Mouse (Mus musculus) brain, embryonic 14.5 days (tissue): ENCODE measurements around the gene Sdk1.

Experiments
- CTCF ChIP-seq: fragments of 200-500 bp; IDR thresholded peaks from 2 replicates; pipeline ENCODE4 v1.5.1; 2012; ENCODE audit warnings: inconsistent platforms, mild to moderate bottlenecking, moderate library complexity, borderline replicate concordance; ENCODE audit not compliant: insufficient read depth, insufficient read length; ENCODE audit errors: extremely low read depth
- POLR2A ChIP-seq: fragments of 200-500 bp; IDR thresholded peaks from 2 replicates; pipeline ENCODE4 v1.6.1; 2012; ENCODE audit warnings: mild to moderate bottlenecking, inconsistent platforms, borderline replicate concordance; ENCODE audit not compliant: poor library complexity, insufficient read depth, insufficient read length, severe bottlenecking; ENCODE audit errors: extremely low read depth

GRCm38 (mm10) chr5:141240841-141241543, at the start of gene Sdk1:
- TF ChIP-seq CTCF (peak; percentile 79), POLR2A (no peak)
